Mouse (Mus musculus) hindbrain, embryonic 16.5 days (tissue): ENCODE data around the gene Fgr. TPM values are rescaled to one million over a fixed set of nuclear protein-coding genes. Genes with fewer than 3 reads are reported as not detected.
A peak's percentile ranks its signal among the peaks of the same experiment; 100 is the strongest.

ENCODE experiments used
- ATAC-seq: fragments of 200-750 bp; cut with Nextera tagmentation; 2 replicates; pipeline ENCODE4 v1.8.0; 2017; ENCODE audit warnings: moderate TSS enrichment, moderate library complexity
- H3K27ac ChIP-seq: fragments of 300-500 bp; sonication (generic); 2 replicates; pipeline ENCODE4 v1.5.1; 2014; ENCODE audit warnings: low read depth, mild to moderate bottlenecking, control low read depth, low read length, moderate library complexity
- H3K27me3 ChIP-seq: fragments of 300-500 bp; sonication (generic); replicated peaks from 2 replicates; pipeline ENCODE4 v1.6.1; 2014; ENCODE audit warnings: low read length; ENCODE audit not compliant: control insufficient read depth, insufficient read depth
- H3K36me3 ChIP-seq: fragments of 300-500 bp; sonication (generic); 2 replicates; pipeline ENCODE4 v1.6.1; 2014; ENCODE audit warnings: mild to moderate bottlenecking, low read length, moderate library complexity, mixed read lengths; ENCODE audit not compliant: control insufficient read depth, insufficient read depth
- H3K4me1 ChIP-seq: fragments of 300-500 bp; sonication (generic); 2 replicates; pipeline ENCODE4 v1.6.1; 2014; ENCODE audit warnings: low read depth, low read length; ENCODE audit not compliant: control insufficient read depth, insufficient read depth
- H3K4me2 ChIP-seq: fragments of 300-500 bp; sonication (generic); 2 replicates; pipeline ENCODE4 v1.6.1; 2014; ENCODE audit warnings: mild to moderate bottlenecking, low read length, control low read depth, moderate library complexity
- H3K4me3 ChIP-seq: fragments of 300-500 bp; sonication (generic); 2 replicates; pipeline ENCODE4 v1.5.1; 2014; ENCODE audit warnings: mild to moderate bottlenecking, low read length, control low read depth, moderate library complexity
- H3K9ac ChIP-seq: fragments of 300-500 bp; sonication (generic); 2 replicates; pipeline ENCODE4 v1.6.1; 2014; ENCODE audit warnings: low read depth, mild to moderate bottlenecking, control low read depth, low read length, moderate library complexity
- H3K9me3 ChIP-seq: fragments of 300-500 bp; sonication (generic); 2 replicates; pipeline ENCODE4 v1.6.1; 2014; ENCODE audit warnings: mild to moderate bottlenecking, low read length, moderate library complexity; ENCODE audit not compliant: control insufficient read depth
- WGBS: fragments of 180-500 bp; shearing (Covaris S2); extraction: QIAGEN DNeasy Blood & Tissue Kit; methylation state at CpG from one replicate; pipeline ENCODE4 v1.1.7; 2014; 5-methylcytosine and 5-hydroxymethylcytosine counted together
- polyA plus RNA-seq: library from polyadenylated mRNA; unstranded; fragments of >200 nt; fragmentation: Nextera tagmentation; extraction: Ambion mirVana; gene quantifications from 2 replicates; pipeline ENCODE4 v1.2.1, GENCODE M21; 2015

Gene Fgr
- polyA plus RNA-seq, 1 experiment from 2014 or later, result 0.23 TPM

- no peak for ATAC-seq
- Histone ChIP-seq H3K9me3 (no peaks in the 10 kb centered on the region), H3K4me2 (peak overlapping the region; percentile 97), H3K36me3 (no peaks in the 10 kb centered on the region), H3K4me3 (no peak overlapping the region), H3K4me1 (peaks cover 79% of the 10 kb centered on the region), H3K27ac (peak overlapping the region; percentile 31; the same call in 1 of the 2 replicates), H3K9ac (peak overlapping the region; percentile 18; the same call in 1 of the 2 replicates), H3K27me3 (no peaks in the 10 kb centered on the region)
- WGBS, result 49% methylated on average over 4 of the region's 4 CpGs
Measured at GRCm38 (mm10) chr4:133016677-133017415, 43.0 kb downstream of the Fgr start.

- Histone ChIP-seq H3K36me3 (no peaks in the 10 kb centered on the region), H3K27me3 (no peaks in the 10 kb centered on the region), H3K4me1 (peaks cover 88% of the 10 kb centered on the region), H3K4me2 (no peak overlapping the region; the same call in 1 of the 2 replicates), H3K4me3 (no peak overlapping the region), H3K9ac (no peak overlapping the region), H3K27ac (no peak overlapping the region; the same call in 1 of the 2 replicates), H3K9me3 (no peaks in the 10 kb centered on the region)
- ATAC-seq, result no peak
- WGBS, result 61% methylated on average over 6 of the region's 6 CpGs
Measured at GRCm38 (mm10) chr4:133017597-133018262, 43.8 kb downstream of the Fgr start.

GRCm38 (mm10) chr4:133018263-133018798, 44.4 kb downstream of the Fgr start:
- Histone ChIP-seq H3K36me3 (no peaks in the 10 kb centered on the region), H3K9me3 (no peaks in the 10 kb centered on the region), H3K4me3 (no peak overlapping the region), H3K9ac (no peak overlapping the region), H3K4me1 (peaks cover 92% of the 10 kb centered on the region), H3K27ac (no peak overlapping the region), H3K27me3 (no peaks in the 10 kb centered on the region), H3K4me2 (no peak overlapping the region)
- WGBS, result 71% methylated on average over 3 of the region's 3 CpGs
- no peak for ATAC-seq

- Histone ChIP-seq H3K27ac (peak overlapping the region; percentile 42), H3K4me1 (peaks cover 92% of the 10 kb centered on the region), H3K9ac (peak overlapping the region; percentile 1; the same call in 1 of the 2 replicates), H3K36me3 (no peaks in the 10 kb centered on the region), H3K4me3 (no peak overlapping the region), H3K9me3 (no peaks in the 10 kb centered on the region), H3K27me3 (no peaks in the 10 kb centered on the region), H3K4me2 (peak overlapping the region; percentile 47; the same call in 1 of the 2 replicates)
- WGBS, result 6% methylated on average over 4 of the region's 6 CpGs
- ATAC-seq, result no peak
Measured at GRCm38 (mm10) chr4:133020721-133021120, 46.8 kb downstream of the Fgr start.

- Histone ChIP-seq H3K27me3 (no peaks in the 10 kb centered on the region), H3K4me3 (no peak overlapping the region), H3K4me2 (peak overlapping the region; percentile 47), H3K9me3 (no peaks in the 10 kb centered on the region), H3K4me1 (peaks cover 92% of the 10 kb centered on the region), H3K36me3 (no peaks in the 10 kb centered on the region), H3K9ac (no peak overlapping the region), H3K27ac (peak overlapping the region; percentile 42; the same call in 1 of the 2 replicates)
- no peak for ATAC-seq
- 9% methylated on average over 9 of the region's 9 CpGs for WGBS
Measured at GRCm38 (mm10) chr4:133021181-133021671, 47.3 kb downstream of the Fgr start.

GRCm38 (mm10) chr4:133022217-133022616, 48.3 kb downstream of the Fgr start:
- Histone ChIP-seq H3K27ac (peak overlapping the region; percentile 44), H3K36me3 (no peaks in the 10 kb centered on the region), H3K4me3 (0 out of 2 replicates have a peak overlapping the region, but pooled peaks have one; percentile 4), H3K27me3 (no peaks in the 10 kb centered on the region), H3K9me3 (no peaks in the 10 kb centered on the region), H3K4me2 (peak overlapping the region; percentile 47), H3K4me1 (peaks cover 89% of the 10 kb centered on the region), H3K9ac (peak overlapping the region; percentile 53)
- WGBS, result 4% methylated on average over 14 of the region's 14 CpGs
- no peak for ATAC-seq

GRCm38 (mm10) chr4:133022954-133023635, 49.2 kb downstream of the Fgr start:
- Histone ChIP-seq H3K4me3 (no peak overlapping the region), H3K9me3 (no peaks in the 10 kb centered on the region), H3K4me2 (peak overlapping the region; percentile 47), H3K27ac (peak overlapping the region; percentile 75), H3K9ac (peak overlapping the region; percentile 48; the same call in 1 of the 2 replicates), H3K27me3 (no peaks in the 10 kb centered on the region), H3K4me1 (peaks cover 80% of the 10 kb centered on the region), H3K36me3 (no peaks in the 10 kb centered on the region)
- 30% methylated on average over 14 of the region's 14 CpGs for WGBS
- ATAC-seq, result peak; percentile 18

- Histone ChIP-seq H3K4me2 (no peak overlapping the region), H3K9ac (no peak overlapping the region), H3K27ac (peak overlapping the region; percentile 75), H3K9me3 (no peaks in the 10 kb centered on the region), H3K4me1 (peaks cover 76% of the 10 kb centered on the region), H3K36me3 (no peaks in the 10 kb centered on the region), H3K27me3 (no peaks in the 10 kb centered on the region), H3K4me3 (no peak overlapping the region)
- WGBS, result 76% methylated on average over 6 of the region's 6 CpGs
- ATAC-seq, result no peak
Measured at GRCm38 (mm10) chr4:133023636-133024035, 49.7 kb downstream of the Fgr start.
